ENCODE assay signal across 15 mouse cellular contexts in the genomic region with DNA sequence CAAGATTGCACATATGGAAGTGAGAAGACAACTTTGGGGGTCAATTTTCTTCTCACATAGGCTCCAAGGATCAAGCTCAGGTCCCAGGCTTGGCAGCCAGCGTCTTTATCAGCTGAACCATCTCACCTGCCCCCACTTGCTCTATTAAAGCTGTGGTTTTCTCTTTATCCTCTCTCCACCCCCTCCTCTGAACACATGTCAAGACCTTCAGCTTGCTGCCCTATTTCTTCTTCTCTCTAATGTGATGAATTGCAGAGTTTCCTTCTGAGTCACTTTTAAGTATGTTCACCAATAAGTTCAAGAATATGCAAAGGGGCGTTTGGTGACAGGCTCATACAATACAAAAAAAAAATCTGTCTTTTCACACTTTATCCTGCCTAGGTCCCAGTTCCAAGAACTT.
"Had no signal": no experiment of that assay in that cellular context is flagged by ENCODE, and none has a peak within 500 bp of the region (broad histone marks: within the 10 kb centered on the region; RNA-seq: fewer than 3 reads in every experiment).

No protein-coding gene starts in this region.

- H3K9me3 ChIP-seq: stomach, embryonic 15.5 days had no signal

- H3K4me1 ChIP-seq: midbrain, embryonic 10.5 days; midbrain, embryonic 12.5 days; neural tube, embryonic 12.5 days; stomach, embryonic 15.5 days had no signal

- H3K36me3 ChIP-seq: midbrain, embryonic 10.5 days; midbrain, embryonic 12.5 days; neural tube, embryonic 12.5 days; stomach, embryonic 15.5 days had no signal

- H3K9ac ChIP-seq: lung, embryonic 14.5 days; midbrain, embryonic 12.5 days; neural tube, embryonic 12.5 days; stomach, embryonic 15.5 days had no signal

- H3K4me3 ChIP-seq: midbrain, embryonic 10.5 days; midbrain, embryonic 12.5 days; myocyte; neural tube, embryonic 12.5 days; stomach, embryonic 15.5 days had no signal

- H3K27ac ChIP-seq: midbrain, embryonic 10.5 days; midbrain, embryonic 12.5 days; neural tube, embryonic 12.5 days; stomach, embryonic 15.5 days; stomach, postnatal 0 days had no signal

- ATAC-seq: midbrain, embryonic 16.5 days had no signal

- DNase-seq: lung, adult 18-20 months; lung, postnatal 10 days; lung, postnatal 4 days; midbrain, embryonic 14.5 days; right cerebral cortex, postnatal 14 days; thymus, adult 2 months; thymus, postnatal 25 days had no signal
